Mouse (Mus musculus): ENCODE measurements around the gene Brip1.

Gene Brip1

GRCm38 (mm10) chr11:86020033-86020432 is 181.0 kb downstream of the Brip1 start:
- no peak for DNase-seq

- no peak for DNase-seq
Observed at GRCm38 (mm10) chr11:86016242-86016641, 184.8 kb downstream of the Brip1 start.

GRCm38 (mm10) chr11:86013087-86013486 is 187.9 kb downstream of the Brip1 start:
- no peak for DNase-seq

GRCm38 (mm10) chr11:86010458-86010857 is 190.5 kb downstream of the Brip1 start:
- no peak for DNase-seq

GRCm38 (mm10) chr11:86008211-86008905 is 192.6 kb downstream of the Brip1 start:
- no peak for DNase-seq

All from cerebellum, adult 11-12 months (tissue).